Mouse (Mus musculus) embryonic facial prominence, embryonic 13.5 days (tissue): Measurements from ENCODE around the gene Srarp. TPM values are rescaled to one million over a fixed set of nuclear protein-coding genes. Genes with fewer than 3 reads are reported as not detected.

Source experiments
- ATAC-seq: fragments of 200-750 bp; cut with Nextera tagmentation; 2 replicates; pipeline ENCODE4 v1.8.0; 2017; ENCODE audit warnings: low read depth; ENCODE audit not compliant: insufficient number of reproducible peaks, insufficient read depth, low FRiP score, low TSS enrichment
- H3K27ac ChIP-seq: fragments of 300-500 bp; sonication (generic); 2 replicates; pipeline ENCODE4 v1.5.1; 2015; ENCODE audit warnings: moderate library complexity, mild to moderate bottlenecking, inconsistent platforms
- H3K27me3 ChIP-seq: fragments of 300-500 bp; sonication (generic); 2 replicates; pipeline ENCODE4 v1.6.1; 2015; ENCODE audit warnings: mild to moderate bottlenecking, inconsistent platforms
- H3K36me3 ChIP-seq: fragments of 300-500 bp; sonication (generic); 2 replicates; pipeline ENCODE4 v1.6.1; 2015; ENCODE audit warnings: mild to moderate bottlenecking, inconsistent platforms
- H3K4me1 ChIP-seq: fragments of 300-500 bp; sonication (generic); 2 replicates; pipeline ENCODE4 v1.6.1; 2015; ENCODE audit warnings: inconsistent platforms
- H3K4me2 ChIP-seq: fragments of 300-500 bp; sonication (generic); 2 replicates; pipeline ENCODE4 v1.6.1; 2015; ENCODE audit warnings: moderate library complexity, mild to moderate bottlenecking, inconsistent platforms
- H3K4me3 ChIP-seq: fragments of 300-500 bp; sonication (generic); 2 replicates; pipeline ENCODE4 v1.5.1; 2015; ENCODE audit warnings: mild to moderate bottlenecking, inconsistent platforms
- H3K9ac ChIP-seq: fragments of 300-500 bp; sonication (generic); 2 replicates; pipeline ENCODE4 v1.6.1; 2015; ENCODE audit warnings: mild to moderate bottlenecking, inconsistent platforms
- H3K9me3 ChIP-seq: fragments of 300-500 bp; sonication (generic); 2 replicates; pipeline ENCODE4 v1.6.1; 2016; ENCODE audit warnings: inconsistent platforms
- WGBS: fragments of 180-500 bp; shearing (Covaris S2); methylation state at CpG from one replicate; pipeline ENCODE4 v1.1.7; 2015; ENCODE audit warnings: mixed read lengths; 5-methylcytosine and 5-hydroxymethylcytosine counted together
- polyA plus RNA-seq: library from polyadenylated mRNA; unstranded; fragments of >200 nt; fragmentation: Nextera tagmentation; extraction: Ambion mirVana; gene quantifications from 2 replicates; pipeline ENCODE4 v1.2.1, GENCODE M21; 2015

The Srarp gene
- polyA plus RNA-seq, 1 experiment from 2014 or later, result not detected

DNA sequence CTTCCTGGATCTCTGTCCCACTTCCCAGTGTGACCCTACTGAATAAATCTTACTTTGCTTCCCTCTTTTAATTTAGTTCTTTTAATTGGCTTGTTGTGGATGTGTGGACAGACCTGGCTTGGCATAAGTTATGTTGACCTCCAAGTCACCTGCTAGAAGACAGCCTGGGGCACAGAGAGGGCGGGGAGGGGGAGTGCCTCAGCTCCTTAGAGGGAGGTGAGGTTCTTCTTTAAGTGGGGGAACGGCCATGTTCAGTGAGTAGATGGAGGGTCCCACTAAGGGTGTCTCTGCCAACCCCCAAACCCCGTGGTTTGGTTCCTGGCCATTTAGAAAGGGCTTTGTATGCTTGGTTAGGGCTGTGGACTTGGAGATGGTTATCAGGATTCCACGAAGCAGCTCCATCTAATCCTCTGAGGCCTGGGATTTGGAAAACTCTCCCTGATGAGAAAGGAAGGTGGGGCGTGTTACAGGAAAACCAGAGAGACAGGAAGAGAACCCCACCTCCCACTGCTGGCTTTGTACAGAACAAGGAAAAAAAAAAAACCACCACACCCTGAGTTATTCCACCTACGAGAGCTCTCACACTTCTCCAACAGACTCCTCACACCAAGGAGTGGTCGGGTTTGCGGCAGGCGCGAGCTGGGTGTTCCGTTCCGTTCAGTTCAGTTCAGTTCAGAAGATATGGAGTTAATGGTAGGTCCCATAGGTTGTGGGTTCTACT lies 3.3 kb upstream of the Srarp start:
- ATAC-seq, result no peak
- Histone ChIP-seq H3K4me2 (no peak overlapping the region), H3K27ac (no peak overlapping the region), H3K4me1 (peaks cover 5% of the 10 kb centered on the region), H3K9ac (no peak overlapping the region), H3K4me3 (no peak overlapping the region), H3K27me3 (no peaks in the 10 kb centered on the region), H3K9me3 (no peaks in the 10 kb centered on the region), H3K36me3 (no peaks in the 10 kb centered on the region)
- WGBS, result 79% methylated on average over 12 of the region's 12 CpGs

GRCm38 (mm10) chr4:141433191-141433590 lies 2.7 kb downstream of the Srarp start:
- WGBS, result 85% methylated on average over 18 of the region's 18 CpGs
- H3K9ac ChIP-seq, result no peak overlapping the region
- no peaks in the 10 kb centered on the region for H3K27me3 ChIP-seq
- no peaks in the 10 kb centered on the region for H3K9me3 ChIP-seq
- no peak overlapping the region for H3K27ac ChIP-seq
- no peak for ATAC-seq
- H3K4me3 ChIP-seq, result no peak overlapping the region
- no peaks in the 10 kb centered on the region for H3K36me3 ChIP-seq
- no peaks in the 10 kb centered on the region for H3K4me1 ChIP-seq
- no peak overlapping the region for H3K4me2 ChIP-seq

GRCm38 (mm10) chr4:141432666-141433065 lies 3.2 kb downstream of the Srarp start:
- Histone ChIP-seq H3K36me3 (no peaks in the 10 kb centered on the region), H3K4me2 (no peak overlapping the region), H3K4me1 (no peaks in the 10 kb centered on the region), H3K9me3 (no peaks in the 10 kb centered on the region), H3K27me3 (no peaks in the 10 kb centered on the region), H3K27ac (no peak overlapping the region), H3K4me3 (no peak overlapping the region), H3K9ac (no peak overlapping the region)
- 65% methylated on average over 14 of the region's 14 CpGs for WGBS
- no peak for ATAC-seq

GRCm38 (mm10) chr4:141430997-141431396 lies 4.9 kb downstream of the Srarp start:
- peaks cover 8% of the 10 kb centered on the region for H3K4me1 ChIP-seq
- H3K27me3 ChIP-seq, result no peaks in the 10 kb centered on the region
- no peak overlapping the region for H3K27ac ChIP-seq
- ATAC-seq, result no peak
- H3K36me3 ChIP-seq, result no peaks in the 10 kb centered on the region
- H3K9me3 ChIP-seq, result no peaks in the 10 kb centered on the region
- WGBS, result 48% methylated on average over 9 of the region's 9 CpGs
- H3K4me3 ChIP-seq, result no peak overlapping the region
- no peak overlapping the region for H3K9ac ChIP-seq
- H3K4me2 ChIP-seq, result no peak overlapping the region

DNA sequence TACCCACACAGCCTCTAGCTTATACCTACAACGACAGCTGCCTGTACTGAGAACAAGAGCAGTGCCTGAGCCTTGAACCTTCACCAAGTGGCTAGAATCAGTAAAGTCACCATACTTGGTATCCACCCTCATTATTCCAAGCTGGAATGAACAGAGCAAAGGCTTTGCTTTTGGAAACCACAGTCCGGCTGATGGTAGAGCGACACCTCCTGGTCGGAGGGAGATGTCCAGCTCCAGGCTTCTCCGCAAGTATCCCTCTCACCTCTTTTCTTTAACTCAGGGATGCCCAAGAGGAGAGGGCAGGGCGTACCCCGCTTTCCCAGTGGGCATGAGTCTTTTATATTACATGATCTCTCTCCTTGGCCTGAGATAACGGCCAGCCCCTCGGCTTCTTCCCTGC lies 6.1 kb downstream of the Srarp start:
- Histone ChIP-seq H3K27me3 (peaks cover 3% of the 10 kb centered on the region), H3K4me3 (no peak overlapping the region), H3K9ac (no peak overlapping the region), H3K4me2 (no peak overlapping the region), H3K9me3 (no peaks in the 10 kb centered on the region), H3K36me3 (no peaks in the 10 kb centered on the region), H3K27ac (no peak overlapping the region), H3K4me1 (peaks cover 18% of the 10 kb centered on the region)
- ATAC-seq, result no peak
- 56% methylated on average over 9 of the region's 9 CpGs for WGBS

DNA sequence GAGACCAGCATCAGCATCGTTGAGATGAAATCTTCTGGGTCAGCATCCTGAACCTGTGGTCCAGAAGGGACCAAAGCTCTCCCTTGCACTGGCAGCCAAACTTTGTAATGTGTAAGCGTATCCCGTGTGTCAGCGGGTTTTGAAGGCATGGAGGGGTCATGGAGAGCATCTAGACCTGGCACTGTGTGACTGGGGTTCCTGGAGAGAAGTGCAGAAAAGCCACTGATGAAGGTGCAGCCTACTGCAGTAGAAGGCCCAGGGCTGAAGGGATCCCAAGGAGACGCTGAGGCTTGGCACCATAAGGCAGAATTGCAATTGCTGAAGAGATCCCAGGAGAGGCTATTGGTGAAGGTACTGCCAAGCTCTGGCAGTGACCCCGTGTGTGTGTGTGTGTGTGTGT lies 6.5 kb downstream of the Srarp start:
- H3K4me3 ChIP-seq, result no peak overlapping the region
- 82% methylated on average over 6 of the region's 6 CpGs for WGBS
- ATAC-seq, result no peak
- no peak overlapping the region for H3K9ac ChIP-seq
- H3K9me3 ChIP-seq, result no peaks in the 10 kb centered on the region
- no peak overlapping the region for H3K4me2 ChIP-seq
- H3K27ac ChIP-seq, result no peak overlapping the region
- peaks cover 19% of the 10 kb centered on the region for H3K4me1 ChIP-seq
- H3K27me3 ChIP-seq, result peaks cover 6% of the 10 kb centered on the region
- no peaks in the 10 kb centered on the region for H3K36me3 ChIP-seq

DNA sequence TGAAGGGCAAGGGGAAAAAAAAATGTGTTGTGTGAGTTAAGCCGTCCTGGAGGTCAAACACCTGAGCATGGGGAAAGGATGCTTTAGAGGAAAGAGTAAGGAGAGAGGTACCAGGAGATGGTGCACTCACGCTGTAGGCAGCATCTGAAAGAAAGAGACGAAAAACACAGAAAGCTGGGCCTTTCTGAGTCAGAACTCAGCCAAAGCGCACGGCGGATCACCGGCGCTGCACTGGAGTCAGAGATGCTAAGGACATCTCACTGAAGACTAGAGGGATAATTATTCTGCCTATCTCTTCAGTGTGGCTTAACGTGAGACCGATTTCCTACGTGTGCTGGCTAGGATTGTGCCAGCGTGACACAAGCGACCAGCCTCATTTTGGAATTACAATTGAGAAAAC lies 8.0 kb downstream of the Srarp start:
- no peaks in the 10 kb centered on the region for H3K9me3 ChIP-seq
- H3K36me3 ChIP-seq, result no peaks in the 10 kb centered on the region
- no peak overlapping the region for H3K27ac ChIP-seq
- no peak overlapping the region for H3K9ac ChIP-seq
- no peak overlapping the region for H3K4me3 ChIP-seq
- no peak for ATAC-seq
- H3K4me2 ChIP-seq, result no peak overlapping the region
- peaks cover 19% of the 10 kb centered on the region for H3K4me1 ChIP-seq
- peaks cover 12% of the 10 kb centered on the region for H3K27me3 ChIP-seq
- 82% methylated on average over 13 of the region's 13 CpGs for WGBS

DNA sequence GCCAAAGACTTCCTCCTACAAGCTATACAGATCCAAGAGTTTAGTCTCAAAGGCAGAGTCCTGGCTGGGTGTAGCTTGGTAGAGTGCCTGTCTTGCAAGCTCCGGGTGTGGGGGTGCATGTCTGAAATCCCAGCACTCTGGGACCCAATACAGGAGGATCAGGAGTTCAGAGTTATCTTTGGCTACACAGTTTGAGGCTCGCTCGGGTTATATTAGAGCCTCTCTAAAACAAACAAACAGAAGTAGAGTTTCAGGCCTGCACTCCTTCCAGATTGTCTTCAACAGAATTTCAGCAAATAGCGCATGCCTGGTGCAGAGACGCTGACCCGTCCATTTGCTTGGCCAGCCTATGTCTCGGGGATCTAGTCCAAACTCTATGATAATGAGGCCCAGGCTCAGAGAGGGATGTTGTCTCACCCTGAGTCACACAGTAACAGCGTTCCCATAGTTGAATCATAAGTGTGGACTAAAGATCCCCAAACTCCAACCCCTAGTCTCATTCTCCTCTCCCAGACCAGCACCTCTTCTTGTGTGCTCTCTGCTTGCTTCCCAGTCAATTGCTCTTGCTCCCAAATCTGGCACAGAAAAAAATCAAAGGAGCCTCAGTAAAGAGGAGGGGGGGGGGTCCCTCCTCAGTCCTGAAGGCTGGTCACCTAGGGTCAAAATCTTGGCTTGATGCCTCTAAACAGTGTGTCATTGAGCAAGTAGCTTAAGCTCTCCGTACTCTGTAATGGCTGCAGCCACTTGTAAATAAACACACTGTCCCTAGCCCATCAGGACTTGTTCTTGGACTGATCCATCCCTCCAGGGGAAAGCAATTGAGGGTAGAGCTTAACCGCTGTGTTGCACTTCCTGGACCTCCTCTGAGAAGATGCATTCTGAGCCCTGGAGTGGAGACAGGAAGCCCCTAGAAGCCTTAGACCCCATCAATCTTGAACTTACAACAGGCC lies 8.8 kb downstream of the Srarp start:
- ATAC-seq, result no peak
- H3K4me2 ChIP-seq, result peak overlapping the region; percentile 90; the same call in 1 of the 2 replicates
- WGBS, result 76% methylated on average over 10 of the region's 10 CpGs

GRCm38 (mm10) chr4:141425484-141426479 lies 10.1 kb downstream of the Srarp start:
- peak overlapping the region; percentile 51 for H3K4me3 ChIP-seq
- H3K4me1 ChIP-seq, result peaks cover 20% of the 10 kb centered on the region
- peak overlapping the region; percentile 90 for H3K4me2 ChIP-seq
- no peaks in the 10 kb centered on the region for H3K9me3 ChIP-seq
- H3K27ac ChIP-seq, result peak overlapping the region; percentile 48; the same call in 1 of the 2 replicates
- peaks cover 18% of the 10 kb centered on the region for H3K27me3 ChIP-seq
- ATAC-seq, result peak; percentile 74
- H3K36me3 ChIP-seq, result no peaks in the 10 kb centered on the region
- WGBS, result 4% methylated on average over 36 of the region's 36 CpGs
- peak overlapping the region; percentile 67 for H3K9ac ChIP-seq

More for the DNA sequence above, 8.8 kb downstream of the Srarp start:
- Histone ChIP-seq H3K9ac (no peak overlapping the region), H3K27ac (peak overlapping the region; percentile 11; the same call in 1 of the 2 replicates), H3K9me3 (no peaks in the 10 kb centered on the region), H3K4me1 (peaks cover 19% of the 10 kb centered on the region), H3K36me3 (no peaks in the 10 kb centered on the region), H3K27me3 (peaks cover 12% of the 10 kb centered on the region), H3K4me3 (no peak overlapping the region)

- peaks cover 29% of the 10 kb centered on the region for H3K4me1 ChIP-seq
- H3K36me3 ChIP-seq, result no peaks in the 10 kb centered on the region
- H3K27me3 ChIP-seq, result peaks cover 20% of the 10 kb centered on the region
- no peak overlapping the region for H3K4me3 ChIP-seq
- no peak overlapping the region for H3K27ac ChIP-seq
- H3K9me3 ChIP-seq, result no peaks in the 10 kb centered on the region
- 85% methylated on average over 13 of the region's 13 CpGs for WGBS
- H3K9ac ChIP-seq, result no peak overlapping the region
- no peak for ATAC-seq
- no peak overlapping the region for H3K4me2 ChIP-seq
Measured at GRCm38 (mm10) chr4:141423691-141424431, 12.0 kb downstream of the Srarp start.
